Mouse (Mus musculus): ENCODE results near the gene Vmn1r226.

Vmn1r226 gene

DNA sequence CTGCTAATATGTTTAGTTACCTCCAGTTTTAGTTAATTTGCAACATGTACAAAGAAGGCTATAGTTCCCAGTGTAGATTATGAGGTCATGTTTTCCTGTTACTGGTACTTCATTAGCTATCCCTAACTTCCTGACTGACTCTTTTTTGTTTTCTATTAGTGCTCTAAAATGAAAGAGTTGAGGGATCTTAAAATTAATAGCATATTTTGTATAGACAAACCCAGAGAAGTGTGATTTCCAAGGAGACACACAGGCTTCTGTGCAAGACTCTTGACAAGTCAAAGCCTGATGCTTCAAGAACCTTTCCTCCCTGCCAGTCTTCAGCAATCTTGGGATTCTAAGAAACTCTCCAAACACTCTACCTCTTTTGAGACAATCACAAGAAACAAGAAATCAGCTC is at the start of gene Vmn1r226:
Vmn1r226 (plus strand) TSS at position 301 of the 400 bp plus-strand sequence.
- no peak for DNase-seq

DNA sequence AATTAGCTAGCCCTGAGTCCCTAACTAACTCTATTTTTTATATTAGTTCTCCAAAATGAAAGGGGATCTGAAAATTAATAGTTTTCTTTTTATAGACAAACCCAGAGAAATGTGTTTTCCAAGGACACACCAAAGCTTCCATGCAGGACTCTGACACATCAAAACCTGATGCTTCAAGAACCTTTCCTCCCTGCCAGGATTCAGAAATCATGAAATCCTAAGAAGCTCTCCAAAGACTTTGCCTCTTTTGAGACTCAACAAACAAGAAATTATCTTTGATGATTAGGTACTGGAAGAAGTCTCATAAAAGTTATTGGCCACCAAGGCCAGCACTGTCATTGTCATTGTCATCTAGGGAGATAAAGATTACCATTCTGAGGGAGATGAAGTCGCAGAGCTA is 46.9 kb downstream of the Vmn1r226 start, which contains the start of gene Vmn1r227:
Vmn1r227 (plus strand) TSS at position 301 of the 400 bp plus-strand sequence.
- DNase-seq = no peak

Data from liver (tissue).